Mouse (Mus musculus) liver, adult (tissue): ENCODE measurements around the gene Surf4.

Experiments
- GATA4 ChIP-seq: IDR thresholded peaks from 2 replicates; pipeline ENCODE4 v1.6.1; 2014; ENCODE audit warnings: mild to moderate bottlenecking, low read length; ENCODE audit not compliant: insufficient replicate concordance

Surf4 gene

GRCm38 (mm10) chr2:26950411-26950810, 16.7 kb upstream of the Surf4 start:
- TF ChIP-seq GATA4, result no peak

DNA sequence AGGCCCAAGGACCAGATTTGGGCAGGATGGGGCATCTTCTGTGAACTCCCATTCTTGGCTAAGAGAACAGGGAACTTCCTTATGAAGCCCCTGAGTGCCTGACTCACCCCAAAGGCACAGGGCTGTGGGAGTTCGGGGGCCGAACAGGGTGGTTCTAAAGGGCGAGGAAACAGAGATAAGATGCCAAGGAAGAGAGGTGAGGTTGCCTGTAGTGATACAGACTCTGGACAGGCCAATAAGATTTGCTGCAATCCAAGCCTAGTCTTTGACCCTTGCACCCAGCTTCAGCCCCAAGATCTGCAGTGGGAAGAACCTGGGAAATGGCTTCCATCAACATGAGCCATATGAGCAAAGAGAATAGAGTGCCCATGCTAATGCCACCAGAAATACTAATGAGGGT, 9.5 kb upstream of the Surf4 start:
- no peak for TF ChIP-seq GATA4

DNA sequence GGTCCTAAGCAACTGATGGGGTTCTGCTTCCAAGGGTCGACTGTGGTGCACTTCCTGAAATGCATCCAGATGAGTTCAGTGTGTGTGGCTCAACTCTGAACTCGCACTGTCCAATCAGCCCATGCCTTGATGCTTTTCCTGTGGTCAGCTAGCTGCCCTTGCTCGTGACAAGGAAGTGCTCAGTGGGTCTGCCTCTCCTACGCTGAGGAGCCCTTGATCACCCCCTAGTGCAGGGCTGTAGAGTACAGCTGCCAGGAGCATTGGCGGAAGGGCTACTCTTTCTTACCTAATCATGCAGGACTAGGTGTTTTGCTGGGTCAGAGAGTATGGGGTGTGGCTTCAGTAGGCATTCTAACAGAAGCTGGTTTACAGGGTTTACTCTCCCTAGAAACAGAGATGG, 7.8 kb upstream of the Surf4 start:
- TF ChIP-seq GATA4, result no peak

GRCm38 (mm10) chr2:26936425-26936824, 2.7 kb upstream of the Surf4 start:
- TF ChIP-seq GATA4, result no peak

GRCm38 (mm10) chr2:26935286-26935685, 1.6 kb upstream of the Surf4 start:
- no peak for TF ChIP-seq GATA4

GRCm38 (mm10) chr2:26932473-26933303, 1.0 kb downstream of the Surf4 start:
- no peak for TF ChIP-seq GATA4

- TF ChIP-seq GATA4, result no peak
These were observed 3.3 kb downstream of the Surf4 start for GRCm38 (mm10) chr2:26930390-26930789.

- no peak for TF ChIP-seq GATA4
These were observed 5.8 kb downstream of the Surf4 start for GRCm38 (mm10) chr2:26927745-26928476.

- TF ChIP-seq GATA4, result no peak
These were observed 11.9 kb downstream of the Surf4 start for GRCm38 (mm10) chr2:26921784-26922183.

GRCm38 (mm10) chr2:26920190-26920855, 13.4 kb downstream of the Surf4 start:
- no peak for TF ChIP-seq GATA4

DNA sequence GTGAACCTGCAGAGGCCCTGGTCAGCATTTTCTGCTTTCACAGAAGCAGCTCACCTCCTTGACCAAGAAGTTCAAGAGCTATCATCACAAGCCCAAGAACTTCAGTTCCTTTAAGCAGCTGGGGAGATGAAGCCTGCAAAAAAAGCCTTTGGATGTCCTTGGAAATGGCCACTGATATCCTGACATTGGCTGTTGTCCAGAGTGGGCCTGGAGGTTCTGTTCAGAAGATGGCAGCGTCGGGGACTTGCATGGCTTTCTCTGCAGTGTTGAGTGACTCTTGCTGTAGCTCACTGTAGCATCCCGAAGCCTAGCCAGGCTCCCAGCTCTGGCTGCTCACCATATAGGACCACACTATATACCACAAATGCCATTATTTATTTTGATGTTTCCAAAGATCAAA, 14.0 kb downstream of the Surf4 start:
- TF ChIP-seq GATA4, result no peak

GRCm38 (mm10) chr2:26916738-26917137, 17.0 kb downstream of the Surf4 start:
- TF ChIP-seq GATA4, result no peak

DNA sequence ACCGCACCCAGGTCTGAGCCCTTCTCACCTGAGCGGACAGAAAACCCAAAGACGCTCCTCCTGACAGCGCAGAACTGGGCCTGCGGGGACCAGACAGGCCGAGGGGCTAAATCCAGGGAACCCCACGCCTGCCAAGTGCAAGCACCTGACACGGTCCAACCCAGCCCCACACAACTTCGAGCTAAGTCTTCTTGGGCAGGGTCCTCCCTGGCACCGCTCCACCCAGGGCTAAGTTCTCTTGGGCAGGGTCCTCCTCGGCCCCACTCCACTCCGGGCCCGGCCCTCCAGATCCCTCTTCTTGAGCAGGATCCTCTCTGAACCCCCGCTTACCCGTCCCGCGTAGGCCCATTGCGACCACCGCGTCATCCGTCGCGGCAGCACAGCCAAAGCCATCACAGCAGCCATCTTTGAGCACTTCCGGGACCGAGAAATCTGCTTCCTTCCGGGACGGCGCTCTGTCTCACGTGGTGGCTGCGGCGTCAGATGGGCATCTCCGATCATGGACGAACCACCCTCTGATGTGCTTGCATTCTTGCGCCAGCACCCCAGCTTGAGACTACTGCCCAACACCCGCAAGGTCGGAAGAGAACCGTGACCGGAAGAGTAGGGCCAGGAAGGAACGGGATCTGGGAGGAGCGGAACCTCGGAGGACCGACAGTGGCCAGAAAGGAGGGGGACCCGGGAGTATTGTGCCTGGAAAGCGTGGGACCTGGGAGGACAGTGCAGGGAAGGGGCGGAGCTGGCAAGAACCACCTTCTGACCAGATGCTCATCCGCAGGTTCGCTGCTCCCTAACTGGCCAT, 17.6 kb downstream of the Surf4 start, which contains the start of the genes Surf2 and Surf1:
Gene Surf2, plus strand, starts transcription at position 441 of the 802 bp plus-strand sequence.
Gene Surf1, minus strand, starts transcription at position 604 of the 802 bp plus-strand sequence.
- no peak for TF ChIP-seq GATA4

DNA sequence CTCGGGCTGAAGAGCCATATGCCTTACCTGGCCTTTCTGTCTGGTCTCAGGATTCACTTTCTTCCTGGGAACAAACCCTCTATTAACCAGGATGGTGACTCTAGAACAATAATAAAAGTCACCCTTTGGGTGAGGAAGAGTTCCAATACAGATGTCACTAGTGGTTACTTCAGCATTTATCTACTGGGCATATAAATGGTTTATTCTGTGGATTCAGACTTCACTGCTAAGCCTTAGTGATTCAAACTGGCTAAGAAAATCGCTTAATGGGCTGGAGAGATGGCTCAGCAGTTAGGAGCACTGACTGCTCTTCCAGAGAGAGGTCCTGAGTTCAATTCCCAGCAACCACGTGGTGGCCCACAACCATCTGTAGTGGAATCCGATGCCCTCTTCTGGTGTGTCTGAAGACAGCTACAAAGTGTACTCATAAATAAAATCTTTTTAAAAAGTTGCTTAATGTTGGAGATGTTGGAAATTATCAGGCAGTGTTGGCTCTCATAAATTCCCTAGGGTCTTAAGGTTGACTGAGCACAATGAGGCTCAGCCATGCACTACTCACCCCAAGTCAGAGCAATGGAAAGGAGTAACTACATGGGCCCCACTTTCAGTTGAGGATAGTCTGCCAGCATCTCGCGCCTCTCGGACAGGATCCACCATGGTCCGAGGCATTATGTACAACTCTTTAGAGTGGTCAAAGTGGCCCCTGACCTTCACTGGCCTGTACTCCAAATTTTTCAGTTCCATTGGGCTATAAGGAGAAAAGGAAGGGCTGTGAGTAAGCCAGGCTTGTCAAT, 19.4 kb downstream of the Surf4 start:
- no peak for TF ChIP-seq GATA4
